Comparison of ENCODE assay signal across 15 mouse cellular contexts in the genomic region with DNA sequence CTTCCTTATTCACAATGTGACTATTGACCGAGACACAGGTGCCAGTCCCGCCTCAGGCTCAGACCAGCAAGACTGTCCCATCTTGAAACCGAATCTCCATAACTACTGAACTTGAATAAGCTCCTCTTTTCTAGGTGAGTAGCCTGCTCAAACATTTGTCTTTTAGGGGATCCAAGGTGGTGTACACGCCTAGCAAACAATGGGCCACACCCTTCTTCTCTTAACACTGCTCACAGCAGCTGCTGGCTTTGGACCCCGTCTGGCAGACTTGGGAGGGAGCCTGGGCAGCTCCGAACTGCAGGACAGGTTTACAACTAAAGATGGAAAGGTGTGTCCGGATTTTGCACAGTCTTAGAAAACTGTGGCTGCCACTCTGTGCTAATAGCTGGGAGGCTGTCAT.
"Had no signal": no experiment of that assay in that cellular context is flagged by ENCODE, and none has a peak within 500 bp of the region (broad histone marks: within the 10 kb centered on the region; RNA-seq: fewer than 3 reads in every experiment).

No protein-coding gene starts in this region.

- H3K9me3 ChIP-seq: neural tube, embryonic 15.5 days; stomach, embryonic 15.5 days had no signal

- H3K9ac ChIP-seq: neural tube, embryonic 15.5 days; stomach, embryonic 15.5 days had no signal

- H3K4me3 ChIP-seq: neural tube, embryonic 15.5 days; stomach, embryonic 15.5 days had no signal

- DNase-seq: retina, postnatal 1 day; right cerebral cortex, adult 18-20 months; right cerebral cortex, postnatal 14 days; right cerebral cortex, postnatal 25 days; right cerebral cortex, postnatal 4 days; spleen, adult 18-20 months; thymus, adult 18-20 months; thymus, adult 2 months; thymus, postnatal 14 days; thymus, postnatal 25 days; thymus, postnatal 36 days; thymus, postnatal 4 days had no signal

- H3K27ac ChIP-seq: neural tube, embryonic 15.5 days; stomach, embryonic 15.5 days; stomach, postnatal 0 days had no signal

- H3K36me3 ChIP-seq: neural tube, embryonic 15.5 days; stomach, embryonic 15.5 days had no signal

- H3K4me1 ChIP-seq: stomach, embryonic 15.5 days had no signal

- H3K4me2 ChIP-seq: neural tube, embryonic 15.5 days; stomach, embryonic 15.5 days had no signal
